ENCODE assay signal across 20 mouse cellular contexts in genomic region chr5:142428691-142429090, GRCm38 (mm10).
"Had no signal": no experiment of that assay in that cellular context is flagged by ENCODE, and none has a peak within 500 bp of the region (broad histone marks: within the 10 kb centered on the region; RNA-seq: fewer than 3 reads in every experiment).

No protein-coding gene starts in this region.

- H3K9ac ChIP-seq: liver, embryonic 14.5 days; neural tube, embryonic 12.5 days; neural tube, embryonic 15.5 days had no signal

- H3K27ac ChIP-seq: left cerebral cortex, adult 2 months; liver, embryonic 14.5 days; neural tube, embryonic 12.5 days; neural tube, embryonic 15.5 days had no signal

- H3K4me2 ChIP-seq: liver, embryonic 11.5 days; midbrain, embryonic 11.5 days; neural tube, embryonic 12.5 days; neural tube, embryonic 15.5 days had no signal

- DNase-seq: kidney, adult 2 months; kidney, postnatal 25 days; layer of hippocampus, postnatal 36 days; lung, adult 2 months; lung, postnatal 36 days; midbrain, embryonic 14.5 days; right cerebral cortex, adult 18-20 months; right cerebral cortex, postnatal 14 days; right cerebral cortex, postnatal 4 days; thymus, adult 2 months; thymus, postnatal 14 days; thymus, postnatal 4 days had no signal

- ATAC-seq: intestine, embryonic 16.5 days had no signal

- H3K4me3 ChIP-seq: left cerebral cortex, adult 2 months; megakaryocyte, embryonic 14.5 days; neural tube, embryonic 12.5 days; neural tube, embryonic 15.5 days had no signal

- H3K27me3 ChIP-seq: megakaryocyte, embryonic 14.5 days; neural tube, embryonic 12.5 days; neural tube, embryonic 15.5 days had no signal

- H3K36me3 ChIP-seq: neural tube, embryonic 15.5 days had no signal

- H3K9me3 ChIP-seq: megakaryocyte, embryonic 14.5 days; neural tube, embryonic 12.5 days; neural tube, embryonic 15.5 days had no signal
